Mouse (Mus musculus) midbrain, embryonic 11.5 days (tissue): ENCODE measurements around the gene Pax5. TPM values are rescaled to one million over a fixed set of nuclear protein-coding genes. Genes with fewer than 3 reads are reported as not detected.
A peak's percentile ranks its signal among the peaks of the same experiment; 100 is the strongest.

Source experiments
- ATAC-seq: fragments of 200-750 bp; cut with Nextera tagmentation; 2 replicates; pipeline ENCODE4 v1.8.0; 2017; ENCODE audit warnings: moderate TSS enrichment, moderate library complexity; ENCODE audit not compliant: low FRiP score
- DNase-seq: peaks from one replicate; pipeline ENCODE4 v3.0.0; 2015; ENCODE audit warnings: low spot score; ENCODE audit errors: missing footprints
- H3K27ac ChIP-seq: fragments of 300-500 bp; sonication (generic); 2 replicates; pipeline ENCODE4 v1.5.1; 2014; ENCODE audit warnings: low read depth, low read length
- H3K27me3 ChIP-seq: fragments of 300-500 bp; sonication (generic); 2 replicates; pipeline ENCODE4 v1.6.1; 2014; ENCODE audit warnings: mild to moderate bottlenecking, low read length, moderate library complexity, mixed read lengths; ENCODE audit not compliant: control insufficient read depth, insufficient read depth
- H3K36me3 ChIP-seq: fragments of 300-500 bp; sonication (generic); 2 replicates; pipeline ENCODE4 v1.6.1; 2014; ENCODE audit warnings: mild to moderate bottlenecking, low read length, moderate library complexity, mixed read lengths; ENCODE audit not compliant: control insufficient read depth, insufficient read depth
- H3K4me1 ChIP-seq: fragments of 300-500 bp; sonication (generic); 2 replicates; pipeline ENCODE4 v1.6.1; 2014; ENCODE audit warnings: low read length; ENCODE audit not compliant: control insufficient read depth, insufficient read depth
- H3K4me2 ChIP-seq: fragments of 300-500 bp; sonication (generic); 2 replicates; pipeline ENCODE4 v1.6.1; 2014; ENCODE audit warnings: mild to moderate bottlenecking, moderate library complexity
- H3K4me3 ChIP-seq: fragments of 300-500 bp; sonication (generic); 2 replicates; pipeline ENCODE4 v1.5.1; 2014; ENCODE audit warnings: low read depth, low read length
- H3K9ac ChIP-seq: fragments of 300-500 bp; sonication (generic); 2 replicates; pipeline ENCODE4 v1.6.1; 2014; ENCODE audit warnings: low read length
- H3K9me3 ChIP-seq: fragments of 300-500 bp; sonication (generic); 2 replicates; pipeline ENCODE4 v1.6.1; 2016; ENCODE audit warnings: low read length; ENCODE audit not compliant: control insufficient read depth
- WGBS: fragments of 180-500 bp; shearing (Covaris S2); extraction: QIAGEN DNeasy Blood & Tissue Kit; methylation state at CpG from one replicate; pipeline ENCODE4 v1.1.7; 2014; 5-methylcytosine and 5-hydroxymethylcytosine counted together
- polyA plus RNA-seq: library from polyadenylated mRNA; unstranded; fragments of >200 nt; fragmentation: Nextera tagmentation; extraction: Ambion mirVana; gene quantifications from 2 replicates; pipeline ENCODE4 v1.2.1, GENCODE M21; 2014

The Pax5 gene
- polyA plus RNA-seq, 1 experiment from 2014 or later, result 4.1 TPM

DNA sequence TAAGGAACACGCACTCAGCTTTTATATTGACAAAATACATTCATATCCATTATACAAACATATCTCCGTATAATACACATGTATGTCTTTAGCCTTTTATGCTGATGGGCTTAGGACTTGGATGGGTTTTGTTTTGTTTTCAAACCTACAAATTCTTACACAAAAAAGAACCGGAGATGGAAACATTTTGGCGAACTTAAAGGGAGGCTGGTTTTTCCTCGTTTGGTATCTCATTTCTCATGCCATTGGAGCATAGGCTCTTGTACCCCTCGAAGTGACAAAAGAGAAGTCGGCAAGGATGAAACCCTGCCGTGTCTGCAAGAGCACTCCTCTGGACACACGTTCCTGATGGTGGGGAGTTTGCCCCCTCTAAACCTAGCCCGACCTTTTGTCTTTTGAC, 6.1 kb upstream of the Pax5 start:
- no peak overlapping the region for H3K4me2 ChIP-seq

DNA sequence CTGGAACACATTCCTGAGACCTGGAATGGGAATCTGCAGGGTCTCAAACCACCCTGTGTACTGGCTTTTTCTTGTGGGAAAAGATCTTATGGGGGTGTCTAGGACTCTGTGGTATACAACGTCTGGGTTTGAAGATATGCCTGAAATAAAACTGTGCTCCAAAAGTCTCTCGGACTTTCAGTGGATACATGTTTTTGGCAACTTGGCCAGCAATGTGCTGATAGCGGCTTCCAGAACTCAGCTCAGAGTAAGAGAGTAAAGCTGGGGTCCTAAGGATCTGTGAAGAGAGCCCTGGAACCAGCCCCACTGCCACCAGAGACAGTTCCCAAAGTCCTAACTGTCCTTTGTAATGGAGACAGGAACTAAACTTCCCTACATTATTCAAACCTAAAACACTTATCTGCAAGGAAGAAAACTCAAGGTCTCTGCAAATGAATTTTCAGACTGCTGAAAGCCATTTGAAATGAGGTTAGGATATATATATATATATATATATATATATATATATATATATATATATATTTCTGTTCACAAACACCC, 5.4 kb upstream of the Pax5 start:
- H3K4me1 ChIP-seq, result peaks cover 16% of the 10 kb centered on the region
- H3K27me3 ChIP-seq, result peaks cover 77% of the 10 kb centered on the region
- 6% methylated on average over 3 of the region's 3 CpGs for WGBS
- DNase-seq (peak; percentile 92), ATAC-seq (no peak)
- H3K27ac ChIP-seq, result no peak overlapping the region; the same call in 1 of the 2 replicates
- peak overlapping the region; percentile 44 for H3K4me2 ChIP-seq
- no peak overlapping the region for H3K4me3 ChIP-seq
- H3K9ac ChIP-seq, result peak overlapping the region; percentile 34; the same call in 1 of the 2 replicates
- no peaks in the 10 kb centered on the region for H3K9me3 ChIP-seq
- no peaks in the 10 kb centered on the region for H3K36me3 ChIP-seq

More for the DNA sequence above, 6.1 kb upstream of the Pax5 start:
- H3K27ac ChIP-seq, result no peak overlapping the region
- peaks cover 70% of the 10 kb centered on the region for H3K27me3 ChIP-seq
- no peak overlapping the region for H3K4me3 ChIP-seq
- 1% methylated on average over 10 of the region's 10 CpGs for WGBS
- H3K9me3 ChIP-seq, result no peaks in the 10 kb centered on the region
- no peak overlapping the region for H3K9ac ChIP-seq
- H3K36me3 ChIP-seq, result no peaks in the 10 kb centered on the region
- ATAC-seq (no peak), DNase-seq (peak; percentile 92)
- peaks cover 16% of the 10 kb centered on the region for H3K4me1 ChIP-seq

DNA sequence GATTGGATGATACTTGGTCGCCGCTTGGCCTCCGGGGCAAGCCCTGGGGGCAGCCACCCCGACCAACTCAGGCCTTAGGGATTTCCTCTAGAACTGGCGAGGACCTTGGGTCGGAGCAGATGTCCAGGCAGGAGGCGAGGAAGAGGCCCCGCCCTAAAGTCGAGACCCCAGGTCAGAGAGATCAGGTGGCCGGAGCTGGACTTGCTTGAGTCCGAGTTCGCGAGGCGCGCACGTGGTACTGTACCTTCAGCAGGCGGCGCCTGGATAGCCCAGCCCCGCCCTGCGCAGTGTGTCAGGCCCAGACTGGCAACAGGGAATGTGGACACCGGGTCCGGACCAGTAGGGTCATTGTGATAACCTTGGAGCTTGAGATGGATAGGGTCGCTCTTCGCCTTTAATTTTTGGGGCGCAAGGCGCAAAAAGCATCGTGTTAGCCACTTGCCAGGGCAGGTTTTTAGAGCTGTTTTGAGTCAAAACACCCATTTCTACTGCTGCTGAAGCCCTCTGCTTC, 3.9 kb upstream of the Pax5 start:
- H3K27ac ChIP-seq, result peak overlapping the region; percentile 46
- no peaks in the 10 kb centered on the region for H3K36me3 ChIP-seq
- H3K9ac ChIP-seq, result peak overlapping the region; percentile 70
- peak overlapping the region; percentile 44 for H3K4me2 ChIP-seq
- no peaks in the 10 kb centered on the region for H3K9me3 ChIP-seq
- H3K27me3 ChIP-seq, result peaks cover 89% of the 10 kb centered on the region
- 2% methylated on average over 27 of the region's 27 CpGs for WGBS
- peaks cover 16% of the 10 kb centered on the region for H3K4me1 ChIP-seq
- ATAC-seq, result peak; percentile 23; the same call in 1 of the 2 replicates
- DNase-seq, result peak; percentile 96
- H3K4me3 ChIP-seq, result peak overlapping the region; percentile 36

DNA sequence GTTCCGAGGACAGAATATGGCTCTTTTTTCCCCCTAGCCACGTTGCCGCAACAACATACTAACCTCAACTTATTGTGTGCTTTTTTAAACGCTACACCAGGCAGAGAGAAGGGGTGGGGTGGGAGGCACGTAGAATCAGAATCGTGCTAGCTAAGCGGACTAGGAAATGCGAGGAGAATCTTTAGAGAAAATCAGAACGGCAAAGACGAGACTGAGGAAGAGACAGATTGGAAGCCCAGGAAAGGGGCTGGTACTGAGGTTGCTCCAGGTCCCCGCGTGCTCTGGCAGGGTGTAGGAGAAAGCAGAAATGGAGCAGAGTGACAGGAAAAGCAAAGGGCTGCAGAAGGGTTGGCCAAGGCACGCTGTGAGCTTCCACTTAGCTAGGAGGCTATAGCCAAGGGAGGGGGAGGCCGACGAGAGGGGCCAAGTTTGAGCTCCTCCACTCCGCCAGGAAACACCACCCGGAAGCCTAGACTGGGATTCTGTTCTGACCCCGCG, 3.3 kb upstream of the Pax5 start:
- Histone ChIP-seq H3K4me2 (peak overlapping the region; percentile 44), H3K4me1 (peaks cover 16% of the 10 kb centered on the region), H3K4me3 (peak overlapping the region; percentile 36), H3K27me3 (peaks cover 92% of the 10 kb centered on the region), H3K27ac (peak overlapping the region; percentile 46), H3K9ac (peak overlapping the region; percentile 70), H3K9me3 (no peaks in the 10 kb centered on the region), H3K36me3 (no peaks in the 10 kb centered on the region)
- under 1% methylated on average over 19 of the region's 19 CpGs for WGBS
- DNase-seq, result peak; percentile 98
- ATAC-seq, result no peak

DNA sequence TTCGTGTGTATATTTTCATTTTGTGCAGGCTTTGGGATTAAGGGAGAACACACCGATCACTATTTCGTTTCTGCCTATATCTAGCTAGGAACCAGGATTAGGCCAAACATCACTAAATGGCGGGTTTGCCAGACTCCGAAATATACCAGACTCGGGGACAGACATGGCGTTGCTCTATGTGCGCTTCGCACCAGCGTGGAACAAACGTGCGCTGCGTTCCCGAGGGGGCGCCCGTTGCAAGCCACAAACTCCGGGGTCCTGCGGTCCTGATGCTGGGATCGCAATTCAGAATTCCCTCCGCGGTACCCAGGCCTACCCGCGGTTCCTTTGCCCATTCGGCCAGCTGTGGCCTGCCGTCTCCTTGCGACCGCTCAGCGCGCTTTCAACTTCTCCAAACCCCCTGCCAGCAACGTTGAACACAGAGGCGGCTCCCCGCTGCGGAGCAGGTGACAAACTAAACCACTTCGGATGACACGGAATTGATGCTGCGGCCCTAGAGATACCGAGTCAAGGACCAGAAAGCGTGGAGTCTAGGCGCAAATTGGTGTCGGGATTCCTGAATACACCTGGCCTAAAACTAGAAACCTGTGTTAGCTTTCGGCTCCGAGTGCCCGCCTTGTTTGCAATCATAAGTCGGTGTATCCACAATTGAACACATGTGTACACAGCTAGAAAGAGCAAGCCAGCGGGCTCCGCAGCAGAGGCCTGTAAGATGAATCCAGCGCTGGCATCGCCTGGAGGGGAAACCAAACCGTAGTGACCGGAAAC, 2.7 kb upstream of the Pax5 start:
- Histone ChIP-seq H3K4me2 (peak overlapping the region; percentile 44), H3K27me3 (peaks cover 92% of the 10 kb centered on the region), H3K9ac (peak overlapping the region; percentile 70), H3K36me3 (no peaks in the 10 kb centered on the region), H3K4me3 (peak overlapping the region; percentile 36), H3K4me1 (peaks cover 16% of the 10 kb centered on the region), H3K9me3 (no peaks in the 10 kb centered on the region), H3K27ac (peak overlapping the region; percentile 62)
- under 1% methylated on average over 50 of the region's 50 CpGs for WGBS
- ATAC-seq (no peak), DNase-seq (peak; percentile 97)

DNA sequence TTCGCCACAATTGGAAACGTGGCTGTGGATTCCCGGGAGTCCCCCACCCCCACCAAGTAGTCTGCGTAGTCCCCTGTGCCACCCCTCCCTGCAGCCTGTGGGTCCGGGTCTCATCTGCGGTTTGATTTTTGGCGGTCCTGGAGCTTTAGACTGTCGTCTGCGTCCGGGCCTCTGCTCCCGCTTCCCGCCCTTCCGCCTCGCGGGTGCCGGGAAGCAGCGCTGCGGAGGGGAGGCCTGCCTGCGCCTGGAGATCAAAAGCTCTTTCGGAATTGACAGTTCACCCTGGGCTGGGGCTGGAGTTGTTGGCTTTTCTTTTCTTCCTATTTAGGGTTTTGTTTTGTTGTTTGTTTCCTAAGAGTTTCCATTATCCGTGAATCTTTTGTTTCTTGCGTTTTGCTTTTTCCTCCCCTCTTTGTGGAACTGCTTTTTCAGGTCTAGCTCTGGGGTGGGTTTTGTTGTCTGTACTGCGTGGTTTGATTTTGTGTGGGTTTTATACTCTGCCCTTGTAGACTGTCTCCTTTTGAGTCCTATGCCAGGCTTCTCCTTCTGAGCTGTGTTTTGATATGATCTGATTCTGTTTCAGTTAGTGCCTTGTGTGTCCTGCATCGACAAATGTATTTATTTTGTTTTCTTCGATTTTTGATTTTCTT, 1.9 kb upstream of the Pax5 start:
- peak; percentile 97 for DNase-seq
- peak overlapping the region; percentile 62 for H3K27ac ChIP-seq

GRCm38 (mm10) chr4:44711136-44711900, 1.0 kb upstream of the Pax5 start:
- peak; percentile 95 for DNase-seq
- Histone ChIP-seq H3K27ac (peak overlapping the region; percentile 62), H3K9ac (peak overlapping the region; percentile 26; the same call in 1 of the 2 replicates), H3K9me3 (no peaks in the 10 kb centered on the region), H3K4me1 (peaks cover 16% of the 10 kb centered on the region), H3K27me3 (peaks cover 92% of the 10 kb centered on the region), H3K4me2 (peak overlapping the region; percentile 44), H3K4me3 (peak overlapping the region; percentile 36), H3K36me3 (no peaks in the 10 kb centered on the region)
- WGBS, result 2% methylated on average over 25 of the region's 25 CpGs
- peak; percentile 36 for ATAC-seq

More for the DNA sequence above, 1.9 kb upstream of the Pax5 start:
- Histone ChIP-seq H3K4me1 (peaks cover 16% of the 10 kb centered on the region), H3K9me3 (no peaks in the 10 kb centered on the region), H3K36me3 (no peaks in the 10 kb centered on the region), H3K27me3 (peaks cover 92% of the 10 kb centered on the region), H3K9ac (peak overlapping the region; percentile 70), H3K4me2 (peak overlapping the region; percentile 44), H3K4me3 (peak overlapping the region; percentile 36)
- under 1% methylated on average over 25 of the region's 25 CpGs for WGBS
- ATAC-seq, result peak; percentile 51

DNA sequence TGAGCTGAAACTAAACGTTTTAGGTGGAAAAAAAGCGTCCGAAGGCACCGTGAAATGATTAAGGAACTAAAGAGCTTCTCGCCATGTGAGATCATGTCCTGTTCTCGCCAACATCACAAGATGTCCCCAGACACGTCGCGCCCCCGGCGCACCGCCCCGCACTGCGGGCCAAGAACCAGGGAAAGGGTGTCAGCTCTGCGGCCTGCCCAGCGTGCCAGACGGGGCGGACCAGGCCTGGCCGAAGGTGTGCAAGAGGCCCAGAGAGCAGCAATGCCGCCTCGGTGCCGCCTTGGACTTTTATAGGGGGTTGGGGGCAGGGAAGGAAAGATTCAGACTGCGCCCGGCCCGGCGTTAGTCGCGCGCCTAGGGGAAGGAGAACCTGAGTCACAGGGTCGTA, 412 bp upstream of the Pax5 start:
- WGBS, result under 1% methylated on average over 30 of the region's 30 CpGs
- Histone ChIP-seq H3K36me3 (no peaks in the 10 kb centered on the region), H3K4me3 (peak overlapping the region; percentile 36; the same call in 1 of the 2 replicates), H3K9me3 (no peaks in the 10 kb centered on the region), H3K27ac (no peak overlapping the region), H3K4me2 (peak overlapping the region; percentile 44; the same call in 1 of the 2 replicates), H3K9ac (no peak overlapping the region; the same call in 1 of the 2 replicates), H3K4me1 (peaks cover 19% of the 10 kb centered on the region), H3K27me3 (peaks cover 96% of the 10 kb centered on the region)
- DNase-seq, result no peak
- ATAC-seq, result no peak
